8 mouse cellular contexts compared by ENCODE assay signal in the genomic region with DNA sequence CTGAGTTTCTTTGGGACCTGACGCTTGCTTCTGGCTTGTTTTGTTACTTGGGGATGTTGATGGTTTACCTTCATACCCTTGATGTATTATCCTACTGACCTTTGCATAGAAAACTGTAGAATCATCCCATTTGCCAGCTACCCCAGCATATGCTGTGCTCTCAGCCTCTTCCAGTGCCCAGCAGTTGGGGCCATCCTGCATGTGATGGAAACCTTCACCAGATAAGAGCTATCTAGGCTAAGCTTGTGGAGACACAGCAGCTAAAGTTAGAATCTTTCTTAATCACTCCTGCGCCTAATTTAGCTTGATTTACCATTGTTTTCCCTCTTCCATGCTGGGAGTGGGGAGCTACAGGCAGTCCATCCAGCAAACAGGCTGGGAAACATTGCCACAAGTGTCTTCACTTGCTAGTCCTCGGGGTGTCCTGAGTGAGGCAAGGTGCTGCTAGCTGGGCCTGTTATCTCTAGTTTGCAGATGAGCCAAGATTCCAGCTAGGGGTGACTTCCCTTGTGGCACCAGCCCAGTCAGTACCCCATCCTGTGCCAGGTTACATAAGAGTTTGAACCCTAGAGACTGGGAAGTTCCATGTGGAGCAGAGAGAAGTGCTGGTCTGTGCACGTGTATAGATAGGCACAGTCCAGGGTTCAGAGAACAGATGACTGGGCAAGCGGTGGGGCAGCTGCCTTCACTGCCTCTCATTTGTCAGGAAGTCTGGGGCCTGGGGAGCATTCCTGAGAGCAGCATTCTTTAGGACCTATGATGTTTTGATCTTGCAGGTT. TPM values are rescaled to one million over a fixed set of nuclear protein-coding genes. Genes with fewer than 3 reads are reported as not detected.
A peak's percentile ranks its signal among the peaks of the same experiment; 100 is the strongest.
DNase-seq lines count a peak whose midpoint lies in the region; ATAC-seq lines count a peak whose summit lies in the region.

No protein-coding gene starts in this region.

- no peak for DNase-seq in midbrain, embryonic 10.5 days (ENCODE audit: low spot score)
- peak; percentile 46 for DNase-seq in kidney, postnatal 10 days
- peak; percentile 62 for DNase-seq in yolk sac, embryonic 10.5 days (ENCODE audit: low spot score)
- no peak for DNase-seq in testis, postnatal 14 days (ENCODE audit: low spot score)
- DNase-seq in natural killer cell, adult 2 months (ENCODE audit: low spot score in 2 of 2), result no peak
- DNase-seq in c-Kit-positive CD71-positive TER-119-positive erythroid progenitor cells, embryonic 14.5 days (ENCODE audit: low spot score), result no peak

- H3K4me2 ChIP-seq in midbrain, embryonic 15.5 days, result no peak overlapping the region
- H3K4me2 ChIP-seq in heart, embryonic 11.5 days, result peak overlapping the region; percentile 39

- 0 out of 2 replicates have a peak, but pooled peaks have one; percentile 24 for ATAC-seq in midbrain, embryonic 15.5 days (replicated peaks)
- ATAC-seq in heart, embryonic 11.5 days (replicated peaks; ENCODE audit: insufficient number of reproducible peaks, low FRiP score, low TSS enrichment), result 0 out of 2 replicates have a peak, but pooled peaks have one; percentile 27

- H3K9ac ChIP-seq in midbrain, embryonic 15.5 days, result no peak overlapping the region
- 0 out of 2 replicates have a peak overlapping the region, but pooled peaks have one; percentile 34 for H3K9ac ChIP-seq in heart, embryonic 11.5 days (ENCODE audit: low read depth, low read length)

- 77% methylated on average over 5 of the region's 5 CpGs for WGBS in midbrain, embryonic 15.5 days
- 81% methylated on average over 5 of the region's 5 CpGs for WGBS in midbrain, embryonic 10.5 days
- WGBS in heart, embryonic 11.5 days (ENCODE audit: insufficient replicate concordance), result 28% methylated on average over 5 of the region's 5 CpGs

- no peaks in the 10 kb centered on the region for H3K9me3 ChIP-seq in midbrain, embryonic 15.5 days
- no peaks in the 10 kb centered on the region for H3K9me3 ChIP-seq in midbrain, embryonic 10.5 days (replicated peaks)
- no peaks in the 10 kb centered on the region for H3K9me3 ChIP-seq in heart, embryonic 11.5 days (replicated peaks; ENCODE audit: control insufficient read depth, low read length)

- H3K4me3 ChIP-seq in midbrain, embryonic 15.5 days, result no peak overlapping the region
- no peak overlapping the region for H3K4me3 ChIP-seq in midbrain, embryonic 10.5 days
- H3K4me3 ChIP-seq in heart, embryonic 11.5 days (ENCODE audit: low read depth, low read length), result no peak overlapping the region

- no peaks in the 10 kb centered on the region for H3K36me3 ChIP-seq in midbrain, embryonic 15.5 days (replicated peaks)
- H3K36me3 ChIP-seq in midbrain, embryonic 10.5 days, result peaks cover 5% of the 10 kb centered on the region; the same call in 1 of the 2 replicates
- H3K36me3 ChIP-seq in heart, embryonic 11.5 days (ENCODE audit: control insufficient read depth, insufficient read depth, low read length), result no peaks in the 10 kb centered on the region

- H3K27ac ChIP-seq in midbrain, embryonic 15.5 days, result no peak overlapping the region
- no peak overlapping the region for H3K27ac ChIP-seq in midbrain, embryonic 10.5 days (replicated peaks)
- peak overlapping the region; percentile 66 for H3K27ac ChIP-seq in heart, embryonic 11.5 days (ENCODE audit: low read depth, low read length)

- 0 out of 2 replicates have a peak, but pooled peaks cover 5% of the 10 kb centered on the region for H3K4me1 ChIP-seq in midbrain, embryonic 15.5 days
- peaks cover 4% of the 10 kb centered on the region; the same call in 1 of the 2 replicates for H3K4me1 ChIP-seq in midbrain, embryonic 10.5 days
- H3K4me1 ChIP-seq in heart, embryonic 11.5 days (ENCODE audit: control insufficient read depth, insufficient read depth, low read length), result peaks cover 20% of the 10 kb centered on the region

- H3K27me3 ChIP-seq in midbrain, embryonic 15.5 days (replicated peaks), result no peaks in the 10 kb centered on the region
- no peaks in the 10 kb centered on the region for H3K27me3 ChIP-seq in midbrain, embryonic 10.5 days (ENCODE audit: low read depth, poor library complexity, severe bottlenecking)
- no peaks in the 10 kb centered on the region for H3K27me3 ChIP-seq in heart, embryonic 11.5 days (ENCODE audit: control insufficient read depth, insufficient read depth, low read length)

RNA-seq across cellular contexts. Expression of gene Mgrn1, which starts 10.4 kb away (rescaled TPM):
- polyA plus RNA-seq in midbrain, embryonic 15.5 days (2015; fragmentation: Nextera tagmentation; extraction: Ambion mirVana), result 124 and 131 TPM in 2 replicates
- polyA plus RNA-seq in midbrain, embryonic 10.5 days (2016; fragmentation: Nextera tagmentation; extraction: Ambion mirVana), result 68.5 and 78.2 TPM in 2 replicates
- 96.8 and 112 TPM in 2 replicates for polyA plus RNA-seq in heart, embryonic 11.5 days (2014; fragmentation: Nextera tagmentation; extraction: Ambion mirVana)

RNA-seq across cellular contexts. Expression of gene Ubald1, which starts 16.3 kb away (rescaled TPM):
- polyA plus RNA-seq in midbrain, embryonic 15.5 days (2015; fragmentation: Nextera tagmentation; extraction: Ambion mirVana), result 58.2 and 58.7 TPM in 2 replicates
- 29.6 and 36.0 TPM in 2 replicates for polyA plus RNA-seq in midbrain, embryonic 10.5 days (2016; fragmentation: Nextera tagmentation; extraction: Ambion mirVana)
- polyA plus RNA-seq in heart, embryonic 11.5 days (2014; fragmentation: Nextera tagmentation; extraction: Ambion mirVana), result 27.4 and 28.8 TPM in 2 replicates

RNA-seq across cellular contexts. Expression of gene Nudt16l1, which starts 42.1 kb away (rescaled TPM):
- 123 and 132 TPM in 2 replicates for polyA plus RNA-seq in midbrain, embryonic 15.5 days (2015; fragmentation: Nextera tagmentation; extraction: Ambion mirVana)
- polyA plus RNA-seq in midbrain, embryonic 10.5 days (2016; fragmentation: Nextera tagmentation; extraction: Ambion mirVana), result 136 and 141 TPM in 2 replicates
- 102 and 106 TPM in 2 replicates for polyA plus RNA-seq in heart, embryonic 11.5 days (2014; fragmentation: Nextera tagmentation; extraction: Ambion mirVana)

Comparison
In these comparisons a context has a peak if more than half of its experiments do, and no peak if none do; other contexts are left out.
1. DNase-seq: peak in kidney, postnatal 10 days (single experiment) and yolk sac, embryonic 10.5 days (single experiment); none in midbrain, embryonic 10.5 days (single experiment), testis, postnatal 14 days (single experiment), natural killer cell, adult 2 months (0 of 2) and c-Kit-positive CD71-positive TER-119-positive erythroid progenitor cells, embryonic 14.5 days (single experiment).